Mouse (Mus musculus): ENCODE data around the gene Fsd1l.

- TF ChIP-seq POLR2A (IDR thresholded peaks at IDR 0.05; ENCODE audit: insufficient read depth, low read length) (no peak), CTCF (IDR thresholded peaks at IDR 0.05; ENCODE audit: low read depth, low read length) (no peak), EP300 (IDR thresholded peaks at IDR 0.05; ENCODE audit: insufficient read depth, low read depth, low read length) (no peak)
Measured at GRCm38 (mm10) chr4:53718261-53718660, 87.0 kb downstream of the Fsd1l start.
